Comparison of ENCODE assay signal across 22 mouse cellular contexts in genomic region chr4:43374266-43374665, GRCm38 (mm10). TPM values are rescaled to one million over a fixed set of nuclear protein-coding genes. Genes with fewer than 3 reads are reported as not detected.
"Had no signal": no experiment of that assay in that cellular context is flagged by ENCODE, and none has a peak within 500 bp of the region (broad histone marks: within the 10 kb centered on the region; RNA-seq: fewer than 3 reads in every experiment).

No protein-coding gene starts in this region.

- H3K4me2 ChIP-seq: lung, embryonic 14.5 days; midbrain, embryonic 12.5 days; neural tube, embryonic 13.5 days; neural tube, embryonic 15.5 days had no signal

- ATAC-seq: midbrain, embryonic 16.5 days had no signal

- H3K9ac ChIP-seq: lung, embryonic 14.5 days; midbrain, embryonic 12.5 days; neural tube, embryonic 13.5 days; neural tube, embryonic 15.5 days had no signal

- H3K36me3 ChIP-seq: midbrain, embryonic 10.5 days; midbrain, embryonic 12.5 days; neural tube, embryonic 13.5 days; neural tube, embryonic 15.5 days had no signal

- H3K27me3 ChIP-seq: midbrain, embryonic 12.5 days; neural tube, embryonic 13.5 days; neural tube, embryonic 15.5 days had no signal

- H3K4me1 ChIP-seq: midbrain, embryonic 12.5 days; neural tube, embryonic 13.5 days; neural tube, embryonic 15.5 days had no signal

- H3K4me3 ChIP-seq: midbrain, embryonic 10.5 days; midbrain, embryonic 12.5 days; myocyte; neural tube, embryonic 13.5 days; neural tube, embryonic 15.5 days had no signal

- H3K9me3 ChIP-seq: midbrain, embryonic 10.5 days; midbrain, embryonic 12.5 days; neural tube, embryonic 13.5 days; neural tube, embryonic 15.5 days had no signal

- H3K27ac ChIP-seq: midbrain, embryonic 10.5 days; midbrain, embryonic 12.5 days; neural tube, embryonic 13.5 days; neural tube, embryonic 15.5 days had no signal

- DNase-seq: lung, adult 18-20 months; lung, embryonic 14.5 days; lung, postnatal 10 days; lung, postnatal 4 days; midbrain, embryonic 14.5 days; retina, postnatal 1 day; right cerebral cortex, adult 18-20 months; right cerebral cortex, postnatal 25 days; right cerebral cortex, postnatal 4 days; spleen, adult 18-20 months; thymus, adult 2 months; thymus, postnatal 25 days; thymus, postnatal 4 days had no signal

RNA-seq across cellular contexts. Expression of gene Fam166b, which starts 54.7 kb away (rescaled TPM):
- total RNA-seq: megakaryocyte, adult 5-6 weeks; megakaryocyte-erythroid progenitor cell, adult 5-6 weeks had no signal
- polyA plus RNA-seq: stomach, embryonic 16.5 days had no signal
